Mouse (Mus musculus) heart, embryonic 15.5 days (tissue): ENCODE data around the gene Ptpn22. TPM values are rescaled to one million over a fixed set of nuclear protein-coding genes. Genes with fewer than 3 reads are reported as not detected.
"Not testable (repeated sequence)": the region's sequence is repeated elsewhere in the genome, so short reads cannot be mapped to it uniquely, and the experiment has no call there.

Experiments used
- ATAC-seq: fragments of 200-750 bp; cut with Nextera tagmentation; replicated peaks from 2 replicates; pipeline ENCODE4 v1.8.0; 2017; ENCODE audit warnings: low read depth, moderate TSS enrichment; ENCODE audit not compliant: insufficient number of reproducible peaks, insufficient read depth, low FRiP score
- H3K27ac ChIP-seq: fragments of 300-500 bp; sonication (generic); 2 replicates; pipeline ENCODE4 v1.5.1; 2015; ENCODE audit warnings: mild to moderate bottlenecking, inconsistent platforms
- H3K27me3 ChIP-seq: fragments of 300-500 bp; sonication (generic); 2 replicates; pipeline ENCODE4 v1.6.1; 2015; ENCODE audit warnings: inconsistent platforms
- H3K36me3 ChIP-seq: fragments of 300-500 bp; sonication (generic); 2 replicates; pipeline ENCODE4 v1.6.1; 2015; ENCODE audit warnings: mild to moderate bottlenecking, inconsistent platforms
- H3K4me1 ChIP-seq: fragments of 300-500 bp; sonication (generic); replicated peaks from 2 replicates; pipeline ENCODE4 v1.6.1; 2015; ENCODE audit warnings: inconsistent platforms
- H3K4me2 ChIP-seq: fragments of 300-500 bp; sonication (generic); 2 replicates; pipeline ENCODE4 v1.6.1; 2015; ENCODE audit warnings: inconsistent platforms, mild to moderate bottlenecking, moderate library complexity
- H3K4me3 ChIP-seq: fragments of 300-500 bp; sonication (generic); 2 replicates; pipeline ENCODE4 v1.5.1; 2015; ENCODE audit warnings: mild to moderate bottlenecking, inconsistent platforms
- H3K9ac ChIP-seq: fragments of 300-500 bp; sonication (generic); 2 replicates; pipeline ENCODE4 v1.6.1; 2015; ENCODE audit warnings: mild to moderate bottlenecking, inconsistent platforms
- H3K9me3 ChIP-seq: fragments of 300-500 bp; sonication (generic); replicated peaks from 2 replicates; pipeline ENCODE4 v1.6.1; 2016; ENCODE audit warnings: inconsistent platforms
- WGBS: fragments of 180-500 bp; shearing (Covaris S2); methylation state at CpG from one replicate; pipeline ENCODE4 v1.1.7; 2015; ENCODE audit warnings: mixed read lengths; 5-methylcytosine and 5-hydroxymethylcytosine counted together
- polyA plus RNA-seq: library from polyadenylated mRNA; unstranded; fragments of >200 nt; fragmentation: Nextera tagmentation; extraction: Ambion mirVana; gene quantifications from 2 replicates; pipeline ENCODE4 v1.2.1, GENCODE M21; 2015

Ptpn22 gene
- polyA plus RNA-seq, 1 experiment from 2014 or later: 0.93 TPM

GRCm38 (mm10) chr3:103836453-103836852 lies 23.1 kb upstream of the Ptpn22 start:
- no peak for ATAC-seq
- Histone ChIP-seq H3K9me3 (no peaks in the 10 kb centered on the region), H3K4me3 (no peak overlapping the region), H3K36me3 (no peaks in the 10 kb centered on the region), H3K27ac (no peak overlapping the region), H3K4me1 (peaks cover 6% of the 10 kb centered on the region; the same call in 1 of the 2 replicates), H3K4me2 (no peak overlapping the region), H3K9ac (no peak overlapping the region), H3K27me3 (no peaks in the 10 kb centered on the region)
- WGBS: 89% methylated on average over 5 of the region's 5 CpGs

DNA sequence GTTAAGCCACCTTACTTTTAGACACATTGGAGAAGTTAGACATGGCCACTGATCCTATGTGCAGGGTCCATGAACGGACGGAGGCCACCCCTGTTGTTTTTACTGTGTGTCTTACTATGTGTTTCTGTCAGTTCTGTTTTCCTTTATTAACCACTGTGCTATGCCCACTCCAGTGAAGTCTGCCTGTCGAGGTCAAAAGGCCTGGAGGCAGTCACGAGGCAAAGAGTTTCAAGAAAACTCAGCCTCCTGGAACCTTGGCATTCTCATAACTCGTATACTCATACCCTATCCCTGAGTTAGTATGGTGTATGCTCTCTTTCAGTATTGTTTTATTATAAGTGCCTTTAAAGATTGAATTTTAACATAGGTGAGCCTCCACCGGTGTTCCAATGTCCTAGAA lies 19.9 kb upstream of the Ptpn22 start:
- no peak overlapping the region for H3K27ac ChIP-seq
- H3K4me2 ChIP-seq: no peak overlapping the region
- no peaks in the 10 kb centered on the region for H3K4me1 ChIP-seq
- no peak for ATAC-seq
- WGBS: 85% methylated on average over 6 of the region's 6 CpGs
- H3K9ac ChIP-seq: no peak overlapping the region
- H3K9me3 ChIP-seq: no peaks in the 10 kb centered on the region
- no peaks in the 10 kb centered on the region for H3K27me3 ChIP-seq
- H3K4me3 ChIP-seq: no peak overlapping the region
- no peaks in the 10 kb centered on the region for H3K36me3 ChIP-seq

- H3K9ac ChIP-seq, H3K4me3 ChIP-seq, H3K27ac ChIP-seq, H3K9me3 ChIP-seq, H3K4me1 ChIP-seq, H3K4me2 ChIP-seq, ATAC-seq, H3K36me3 ChIP-seq, H3K27me3 ChIP-seq: not testable (repeated sequence)
- WGBS: 76% methylated on average over 3 of the region's 3 CpGs
Observed at GRCm38 (mm10) chr3:103840195-103840594, 19.4 kb upstream of the Ptpn22 start.

DNA sequence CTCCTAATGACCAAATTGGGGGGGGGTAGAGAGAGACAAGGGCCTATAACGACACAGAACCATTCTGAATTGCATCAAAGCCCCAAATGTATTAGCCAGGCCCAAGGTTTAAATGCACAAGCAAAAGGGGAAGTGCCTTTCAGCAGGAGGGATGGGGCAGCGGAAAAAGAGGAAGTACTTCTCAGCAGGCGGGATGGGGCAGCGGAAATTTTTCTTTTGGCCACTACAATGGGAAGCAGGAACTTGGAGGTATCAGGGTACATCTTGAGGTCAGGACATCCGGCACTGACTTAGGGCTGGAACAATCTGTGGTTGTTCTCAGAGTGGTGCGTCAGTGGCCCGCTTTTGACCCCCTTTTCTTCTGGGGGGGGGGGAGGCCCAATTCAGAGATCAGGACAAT lies 18.6 kb upstream of the Ptpn22 start:
- H3K4me1 ChIP-seq, H3K27me3 ChIP-seq, H3K4me2 ChIP-seq, ATAC-seq, H3K4me3 ChIP-seq, H3K27ac ChIP-seq, H3K9me3 ChIP-seq, H3K9ac ChIP-seq, H3K36me3 ChIP-seq: not testable (repeated sequence)
- WGBS: 83% methylated on average over 7 of the region's 7 CpGs

DNA sequence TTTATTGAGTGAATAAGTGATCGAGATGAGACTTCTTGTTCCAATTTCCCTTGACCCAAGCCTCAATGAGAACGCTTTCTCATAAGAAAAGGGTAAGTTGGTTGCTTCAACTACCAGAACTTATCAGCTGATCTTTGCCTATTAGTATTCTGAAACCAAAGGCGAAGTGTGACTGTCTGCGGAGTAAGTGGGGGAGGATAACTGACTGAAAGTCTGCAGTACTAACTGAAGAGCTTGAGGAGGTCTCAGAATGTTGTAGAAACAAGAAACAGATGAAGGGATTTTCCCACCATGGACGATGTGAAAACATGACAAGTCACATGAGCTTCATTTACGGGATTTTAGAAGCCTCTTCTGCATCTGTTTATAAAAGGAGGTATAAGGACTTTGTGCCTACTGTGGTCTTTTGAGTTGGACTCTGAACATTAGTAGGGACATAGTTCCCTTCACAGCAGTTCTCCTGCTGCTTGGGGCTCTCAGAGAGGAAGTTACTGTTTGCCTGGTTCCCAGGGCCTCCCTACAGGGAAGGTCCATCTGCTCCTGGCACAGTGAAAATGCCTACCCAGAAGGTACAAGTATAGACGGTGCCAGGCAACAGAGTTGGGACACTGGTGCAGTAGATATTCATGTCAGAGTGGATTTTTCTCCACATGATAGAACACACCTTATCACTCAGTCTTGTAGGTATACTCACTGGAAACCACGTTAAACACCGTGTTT lies 8.8 kb upstream of the Ptpn22 start:
- H3K27me3 ChIP-seq: no peaks in the 10 kb centered on the region
- no peak for ATAC-seq
- WGBS: 66% methylated on average over 9 of the region's 9 CpGs

GRCm38 (mm10) chr3:103851481-103851880 lies 8.1 kb upstream of the Ptpn22 start:
- WGBS: 82% methylated on average over 6 of the region's 6 CpGs

More for the DNA sequence above, 8.8 kb upstream of the Ptpn22 start:
- Histone ChIP-seq H3K9me3 (no peaks in the 10 kb centered on the region), H3K36me3 (no peaks in the 10 kb centered on the region), H3K4me3 (no peak overlapping the region), H3K4me1 (no peaks in the 10 kb centered on the region), H3K4me2 (no peak overlapping the region), H3K27ac (no peak overlapping the region), H3K9ac (no peak overlapping the region)

DNA sequence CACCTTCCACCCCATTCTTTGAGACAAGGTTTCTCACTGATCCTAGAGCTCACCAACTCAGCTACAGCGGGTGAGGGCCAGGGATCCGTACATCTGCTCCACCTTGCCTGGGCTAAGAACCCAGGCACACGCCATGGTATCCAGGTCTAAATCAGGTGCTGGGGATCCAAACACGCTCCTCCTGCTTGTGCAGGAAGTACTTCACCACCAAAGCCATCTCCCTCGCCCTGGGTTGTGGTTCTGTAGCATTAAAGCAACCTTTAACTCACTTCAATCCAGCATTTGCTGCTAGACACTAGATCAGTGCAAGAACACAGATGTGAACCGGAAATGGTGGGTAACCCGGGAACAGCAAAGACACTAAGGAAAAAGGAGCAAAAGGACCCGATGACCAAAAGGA lies 7.7 kb upstream of the Ptpn22 start:
- Histone ChIP-seq H3K9ac (no peak overlapping the region), H3K4me1 (no peaks in the 10 kb centered on the region), H3K4me3 (no peak overlapping the region), H3K9me3 (no peaks in the 10 kb centered on the region), H3K4me2 (no peak overlapping the region), H3K36me3 (no peaks in the 10 kb centered on the region), H3K27me3 (no peaks in the 10 kb centered on the region), H3K27ac (no peak overlapping the region)
- no peak for ATAC-seq
- WGBS: 82% methylated on average over 8 of the region's 8 CpGs

More at GRCm38 (mm10) chr3:103851481-103851880, 8.1 kb upstream of the Ptpn22 start:
- no peak overlapping the region for H3K27ac ChIP-seq
- ATAC-seq: no peak
- H3K36me3 ChIP-seq: no peaks in the 10 kb centered on the region
- H3K4me2 ChIP-seq: no peak overlapping the region
- no peak overlapping the region for H3K9ac ChIP-seq
- H3K27me3 ChIP-seq: no peaks in the 10 kb centered on the region
- no peak overlapping the region for H3K4me3 ChIP-seq
- H3K9me3 ChIP-seq: no peaks in the 10 kb centered on the region
- no peaks in the 10 kb centered on the region for H3K4me1 ChIP-seq

DNA sequence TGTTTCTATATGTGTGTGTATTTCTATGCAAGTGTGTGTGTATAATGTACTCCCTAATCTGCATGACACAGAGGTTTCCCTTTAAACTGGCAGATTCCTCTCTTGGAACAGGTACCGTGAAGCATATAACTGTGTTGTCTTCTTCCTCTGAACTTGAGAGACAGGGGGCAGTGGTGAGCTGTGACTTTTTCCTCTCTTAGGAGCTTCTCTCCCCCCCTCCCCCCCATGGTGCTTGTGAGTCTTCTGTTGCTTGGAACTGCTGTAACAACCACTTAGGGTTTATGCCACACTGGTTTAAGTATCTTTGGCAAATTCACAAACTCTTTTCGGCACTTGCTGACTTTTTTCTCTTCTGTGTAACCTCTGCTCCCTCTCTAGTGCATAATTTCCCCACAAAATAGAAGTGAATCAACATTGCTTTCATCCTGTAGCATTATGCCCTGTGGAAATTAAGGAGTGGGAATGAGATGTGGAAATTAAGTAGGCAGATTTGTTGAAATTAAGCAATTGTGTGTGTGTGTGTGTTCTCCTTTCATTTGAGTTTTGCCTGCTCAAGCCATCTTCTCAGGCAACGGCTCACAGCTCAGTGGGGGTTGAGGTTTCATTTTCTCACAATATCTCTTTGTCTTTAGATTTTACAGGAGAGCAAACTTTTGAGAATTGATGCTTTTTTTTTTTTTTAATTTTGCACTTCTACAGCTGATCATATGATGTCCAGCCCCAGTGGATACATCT lies 6.9 kb upstream of the Ptpn22 start:
- H3K4me3 ChIP-seq: no peak overlapping the region
- no peaks in the 10 kb centered on the region for H3K9me3 ChIP-seq
- H3K9ac ChIP-seq: no peak overlapping the region
- H3K27ac ChIP-seq: no peak overlapping the region
- no peak overlapping the region for H3K4me2 ChIP-seq
- WGBS: 57% methylated on average over 3 of the region's 3 CpGs
- no peaks in the 10 kb centered on the region for H3K27me3 ChIP-seq
- no peak for ATAC-seq
- H3K4me1 ChIP-seq: no peaks in the 10 kb centered on the region
- H3K36me3 ChIP-seq: no peaks in the 10 kb centered on the region

GRCm38 (mm10) chr3:103853804-103854203 lies 5.8 kb upstream of the Ptpn22 start:
- no peaks in the 10 kb centered on the region for H3K27me3 ChIP-seq
- H3K4me1 ChIP-seq: no peaks in the 10 kb centered on the region
- no peaks in the 10 kb centered on the region for H3K36me3 ChIP-seq
- H3K4me3 ChIP-seq: no peak overlapping the region
- no peaks in the 10 kb centered on the region for H3K9me3 ChIP-seq
- H3K4me2 ChIP-seq: no peak overlapping the region
- ATAC-seq: no peak
- H3K9ac ChIP-seq: no peak overlapping the region
- 50% methylated on average over 8 of the region's 8 CpGs for WGBS
- H3K27ac ChIP-seq: no peak overlapping the region

- WGBS: 85% methylated on average over 7 of the region's 7 CpGs
- H3K4me2 ChIP-seq: no peak overlapping the region
- no peak overlapping the region for H3K27ac ChIP-seq
- H3K4me1 ChIP-seq: peaks cover 14% of the 10 kb centered on the region; the same call in 1 of the 2 replicates
- H3K9me3 ChIP-seq: no peaks in the 10 kb centered on the region
- ATAC-seq: no peak
- H3K9ac ChIP-seq: no peak overlapping the region
- H3K36me3 ChIP-seq: no peaks in the 10 kb centered on the region
- H3K27me3 ChIP-seq: no peaks in the 10 kb centered on the region
- no peak overlapping the region for H3K4me3 ChIP-seq
Observed at GRCm38 (mm10) chr3:103857036-103857805, 2.4 kb upstream of the Ptpn22 start.

DNA sequence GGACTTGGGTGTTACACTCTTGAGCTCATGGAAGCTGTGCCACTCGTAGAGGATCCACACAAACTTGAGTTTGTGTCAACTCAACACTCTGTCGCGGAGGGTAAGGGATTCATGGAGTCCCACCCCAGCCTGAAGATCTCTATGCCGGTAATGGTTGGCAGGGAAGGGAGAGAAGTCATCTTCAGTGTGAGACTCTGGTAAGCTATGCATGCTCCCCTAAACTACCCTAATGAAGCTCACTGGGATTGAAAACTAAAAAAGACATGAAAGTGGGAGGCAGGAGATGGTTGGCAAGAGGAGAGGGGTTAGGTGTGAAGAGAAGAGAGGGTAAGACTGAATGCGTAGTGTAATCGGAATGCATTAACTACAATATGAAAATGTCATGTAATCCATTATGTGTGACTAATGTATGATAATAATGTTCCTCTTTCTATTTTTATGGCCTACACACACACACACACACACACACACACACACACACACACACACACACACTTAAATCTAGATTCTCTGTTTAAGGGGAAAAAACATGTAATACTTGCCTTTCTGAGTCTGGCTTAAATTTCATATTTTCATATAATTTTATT lies 1.5 kb upstream of the Ptpn22 start:
- peaks cover 14% of the 10 kb centered on the region; the same call in 1 of the 2 replicates for H3K4me1 ChIP-seq
- no peak overlapping the region for H3K4me3 ChIP-seq
- H3K4me2 ChIP-seq: no peak overlapping the region
- no peaks in the 10 kb centered on the region for H3K36me3 ChIP-seq
- H3K9me3 ChIP-seq: no peaks in the 10 kb centered on the region
- no peak for ATAC-seq
- no peaks in the 10 kb centered on the region for H3K27me3 ChIP-seq
- H3K27ac ChIP-seq: no peak overlapping the region
- WGBS: 84% methylated on average over 6 of the region's 6 CpGs
- H3K9ac ChIP-seq: no peak overlapping the region
